Mouse (Mus musculus) liver, embryonic 14.5 days (tissue): ENCODE data around the gene Aak1. TPM values are rescaled to one million over a fixed set of nuclear protein-coding genes. Genes with fewer than 3 reads are reported as not detected.

Source experiments
- ATAC-seq: fragments of 200-750 bp; cut with Nextera tagmentation; 2 replicates; pipeline ENCODE4 v1.8.0; 2017; ENCODE audit warnings: moderate number of reproducible peaks, mild to moderate bottlenecking, moderate library complexity; ENCODE audit not compliant: insufficient read depth
- DNase-seq, 3 experiments: peaks; one replicate each; pipeline ENCODE4 v3.0.0-alpha.2; 2012 to 2013; ENCODE audit warnings: low read depth in 3 of 3, low spot score in 3 of 3
- H3K27ac ChIP-seq: fragments of 300-500 bp; sonication (generic); 2 replicates; pipeline ENCODE4 v1.5.1; 2014; ENCODE audit warnings: moderate library complexity, mild to moderate bottlenecking, control low read depth, inconsistent platforms
- H3K27me3 ChIP-seq: fragments of 300-500 bp; sonication (generic); 2 replicates; pipeline ENCODE4 v1.6.1; 2014; ENCODE audit warnings: mild to moderate bottlenecking, low read length, moderate library complexity; ENCODE audit not compliant: control insufficient read depth, insufficient read depth
- H3K36me3 ChIP-seq: fragments of 300-500 bp; sonication (generic); replicated peaks from 2 replicates; pipeline ENCODE4 v1.6.1; 2014; ENCODE audit warnings: low read depth; ENCODE audit not compliant: control insufficient read depth, insufficient read depth
- H3K4me1 ChIP-seq, 2 experiments: fragments of 200-500 bp in 1 of 2; fragments of 300-500 bp in 1 of 2; sonication (generic) in 1 of 2; replicated peaks; 2 replicates each; pipeline ENCODE4 v1.6.1; 2012 to 2014; ENCODE audit warnings: antibody characterized with exemption in 1 of 2, inconsistent platforms in 1 of 2, low read length in 1 of 2; ENCODE audit not compliant: control insufficient read depth in 2 of 2, insufficient read depth in 2 of 2
- H3K4me2 ChIP-seq: fragments of 300-500 bp; sonication (generic); 2 replicates; pipeline ENCODE4 v1.6.1; 2014; ENCODE audit warnings: low read depth, mild to moderate bottlenecking, control low read depth, moderate library complexity
- H3K4me3 ChIP-seq, 2 experiments: fragments of 200-500 bp in 1 of 2; fragments of 300-500 bp in 1 of 2; sonication (generic) in 1 of 2; 2 replicates each; pipeline ENCODE4 v1.5.1; 2012 to 2014; ENCODE audit warnings: low read depth in 2 of 2, low read length in 2 of 2, mild to moderate bottlenecking in 2 of 2, control low read depth in 1 of 2, inconsistent platforms in 1 of 2, moderate library complexity in 1 of 2; ENCODE audit not compliant: insufficient read depth in 1 of 2
- H3K9ac ChIP-seq: fragments of 300-500 bp; sonication (generic); replicated peaks from 2 replicates; pipeline ENCODE4 v1.6.1; 2014; ENCODE audit warnings: mild to moderate bottlenecking, control low read depth, moderate library complexity
- H3K9me3 ChIP-seq: fragments of 300-500 bp; sonication (generic); 2 replicates; pipeline ENCODE4 v1.6.1; 2016; ENCODE audit warnings: low read length, mixed read lengths; ENCODE audit not compliant: control insufficient read depth
- CTCF ChIP-seq: IDR thresholded peaks from 2 replicates; pipeline ENCODE4 v1.5.1; 2016; ENCODE audit warnings: antibody characterized with exemption, low read depth, control low read depth
- EP300 ChIP-seq: IDR thresholded peaks from 2 replicates; pipeline ENCODE4 v1.6.1; 2016; ENCODE audit warnings: antibody characterized with exemption, low read depth
- WGBS: fragments of 180-500 bp; shearing (Covaris S2); extraction: QIAGEN DNeasy Blood & Tissue Kit; methylation state at CpG from one replicate; pipeline ENCODE4 v1.1.7; 2014; ENCODE audit not compliant: insufficient replicate concordance; 5-methylcytosine and 5-hydroxymethylcytosine counted together
- polyA plus RNA-seq, 2 experiments: library from polyadenylated mRNA; depleted of rRNA in 1 of 2; stranded (reverse) in 1 of 2; unstranded in 1 of 2; fragments of >200 nt; fragmentation: Nextera tagmentation in 1 of 2; extraction: Ambion mirVana in 1 of 2; gene quantifications; 2 replicates each; pipeline versions ENCODE4 v1.2.1 to v1.2.3; 2012 to 2014

The Aak1 gene
- polyA plus RNA-seq, 2 experiments, result 2.4 to 4.2 TPM

DNA sequence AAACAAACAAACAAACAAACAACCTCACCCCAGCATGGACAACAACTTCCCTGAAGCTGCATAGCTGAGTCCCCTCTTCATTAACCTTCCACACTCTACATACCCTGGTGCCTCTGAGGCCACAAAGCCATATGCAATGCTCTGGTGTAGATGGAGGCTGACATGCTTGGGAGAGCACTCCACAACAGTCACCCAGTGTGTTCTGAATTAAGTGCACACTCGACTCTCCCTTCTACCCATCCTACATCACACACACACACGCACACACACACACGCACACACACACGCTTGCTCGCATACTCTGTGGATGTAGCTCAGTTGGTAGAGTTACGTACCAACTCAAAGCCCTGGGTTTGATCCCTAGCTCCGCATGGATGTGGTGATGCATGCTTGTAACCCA is 24.9 kb upstream of the Aak1 start:
- Histone ChIP-seq H3K4me2 (no peak overlapping the region), H3K27ac (no peak overlapping the region), H3K9me3 (no peaks in the 10 kb centered on the region), H3K9ac (no peak overlapping the region), H3K4me3 (no peak overlapping the region), H3K36me3 (no peaks in the 10 kb centered on the region), H3K4me1 (peaks cover 0 to 6% of the 10 kb centered on the region in 2 experiments; a peak in 1 of 4 replicates), H3K27me3 (no peaks in the 10 kb centered on the region; the same call in none of the 2 replicates)
- no peak for TF ChIP-seq EP300
- DNase-seq (no peak), ATAC-seq (no peak)
- 73% methylated on average over 7 of the region's 7 CpGs for WGBS

DNA sequence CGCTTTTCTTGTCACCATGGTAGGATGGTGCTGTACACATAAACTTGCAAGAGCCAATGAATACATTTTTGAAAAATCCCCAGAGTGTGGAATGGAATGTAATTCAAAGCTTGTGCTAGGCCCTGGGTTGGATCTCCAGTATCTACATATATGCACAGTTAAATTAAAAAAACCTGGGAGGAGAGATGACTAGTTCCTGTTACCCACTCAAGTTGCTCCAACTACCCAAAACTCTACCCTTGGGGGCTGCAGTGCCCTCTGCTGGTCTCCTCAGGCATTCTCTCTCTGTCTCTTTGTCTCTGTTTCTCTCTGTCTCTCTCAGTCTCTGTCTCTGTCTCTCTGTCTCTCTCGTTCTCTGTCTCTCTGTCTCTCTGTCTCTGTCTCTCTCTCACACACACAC is 21.9 kb upstream of the Aak1 start:
- Histone ChIP-seq H3K36me3 (no peaks in the 10 kb centered on the region), H3K4me2 (no peak overlapping the region), H3K4me1 (0 out of 4 replicates have a peak, but pooled peaks cover 0 to 3% of the 10 kb centered on the region in 2 experiments), H3K9ac (no peak overlapping the region), H3K27ac (no peak overlapping the region), H3K4me3 (no peak overlapping the region), H3K27me3 (no peaks in the 10 kb centered on the region; the same call in 1 of the 2 replicates), H3K9me3 (no peaks in the 10 kb centered on the region)
- WGBS, result 57% methylated on average over 2 of the region's 2 CpGs
- TF ChIP-seq CTCF (peak; percentile 55; the same call in 1 of the 2 replicates), EP300 (no peak)
- DNase-seq (no peak), ATAC-seq (no peak)

DNA sequence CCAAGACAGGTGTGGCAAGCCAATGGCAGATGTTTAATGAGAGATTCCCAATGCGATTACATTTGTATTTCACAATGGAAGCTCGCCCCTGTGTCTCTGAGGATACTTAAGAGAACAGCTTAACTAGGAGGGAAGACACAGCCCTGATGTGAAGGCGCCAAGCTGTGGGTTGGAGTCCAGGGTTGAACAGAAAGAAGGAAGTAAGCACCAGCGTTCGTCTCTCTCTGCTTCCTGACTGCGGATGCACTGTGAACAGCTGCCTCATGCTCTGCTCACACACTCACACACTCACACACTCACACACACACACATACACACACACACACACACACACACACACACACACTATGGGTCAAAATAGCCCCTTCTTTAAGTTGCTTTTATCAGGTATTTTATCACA is 19.5 kb upstream of the Aak1 start:
- H3K4me3 ChIP-seq, result no peak overlapping the region
- DNase-seq (no peak), ATAC-seq (no peak)
- H3K9me3 ChIP-seq, result no peaks in the 10 kb centered on the region
- no peaks in the 10 kb centered on the region for H3K27me3 ChIP-seq
- no peak overlapping the region for H3K9ac ChIP-seq
- 48% methylated on average over 6 of the region's 6 CpGs for WGBS
- no peak for TF ChIP-seq EP300
- no peak for TF ChIP-seq CTCF
- no peak overlapping the region for H3K4me2 ChIP-seq
- H3K4me1 ChIP-seq, result 0 out of 4 replicates have a peak, but pooled peaks cover 0 to 2% of the 10 kb centered on the region in 2 experiments
- H3K27ac ChIP-seq, result no peak overlapping the region
- no peaks in the 10 kb centered on the region for H3K36me3 ChIP-seq

DNA sequence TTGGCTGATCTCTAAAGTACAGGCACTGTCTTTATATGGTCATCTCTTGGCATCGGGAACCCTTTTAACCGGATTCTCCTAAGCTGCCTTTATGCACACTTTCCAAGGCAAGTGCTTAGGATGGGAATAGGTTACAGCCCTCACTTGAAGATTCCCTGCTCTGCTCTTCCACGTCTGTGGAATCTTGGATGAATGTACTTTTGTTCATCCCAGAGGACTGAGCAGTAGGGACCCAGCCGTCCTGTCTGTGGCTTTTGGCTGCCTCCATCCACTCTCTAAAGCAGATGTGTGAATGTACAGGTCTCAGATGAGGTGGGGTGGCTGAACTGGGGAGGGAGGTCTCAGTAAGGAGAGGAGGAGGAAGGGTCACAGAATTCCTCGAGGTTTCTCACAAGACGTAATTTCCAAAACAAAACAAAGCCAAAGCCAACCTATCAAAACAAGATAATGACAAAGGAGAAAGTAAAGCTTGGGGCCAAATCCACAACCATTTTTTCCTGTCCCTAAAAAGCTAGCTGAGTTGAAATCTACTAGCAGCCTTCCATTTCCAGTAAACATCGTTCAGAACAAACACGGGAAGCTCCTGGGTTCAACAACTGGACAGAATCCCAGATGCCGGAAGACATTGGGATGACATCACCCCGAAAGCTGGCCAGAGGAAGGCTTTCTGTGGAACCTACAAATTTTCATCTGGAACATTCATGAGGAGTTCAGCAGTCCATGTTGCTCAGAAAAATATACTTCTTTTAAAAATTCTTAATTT is 18.4 kb upstream of the Aak1 start:
- Histone ChIP-seq H3K9ac (no peak overlapping the region), H3K27me3 (no peaks in the 10 kb centered on the region), H3K4me2 (no peak overlapping the region), H3K4me3 (no peak overlapping the region), H3K4me1 (0 out of 4 replicates have a peak, but pooled peaks cover 0 to 2% of the 10 kb centered on the region in 2 experiments), H3K36me3 (no peaks in the 10 kb centered on the region), H3K9me3 (no peaks in the 10 kb centered on the region), H3K27ac (no peak overlapping the region)
- no peak for ATAC-seq
- WGBS, result 51% methylated on average over 10 of the region's 10 CpGs
- DNase-seq, result no peak
- TF ChIP-seq CTCF, result no peak
- no peak for TF ChIP-seq EP300

DNA sequence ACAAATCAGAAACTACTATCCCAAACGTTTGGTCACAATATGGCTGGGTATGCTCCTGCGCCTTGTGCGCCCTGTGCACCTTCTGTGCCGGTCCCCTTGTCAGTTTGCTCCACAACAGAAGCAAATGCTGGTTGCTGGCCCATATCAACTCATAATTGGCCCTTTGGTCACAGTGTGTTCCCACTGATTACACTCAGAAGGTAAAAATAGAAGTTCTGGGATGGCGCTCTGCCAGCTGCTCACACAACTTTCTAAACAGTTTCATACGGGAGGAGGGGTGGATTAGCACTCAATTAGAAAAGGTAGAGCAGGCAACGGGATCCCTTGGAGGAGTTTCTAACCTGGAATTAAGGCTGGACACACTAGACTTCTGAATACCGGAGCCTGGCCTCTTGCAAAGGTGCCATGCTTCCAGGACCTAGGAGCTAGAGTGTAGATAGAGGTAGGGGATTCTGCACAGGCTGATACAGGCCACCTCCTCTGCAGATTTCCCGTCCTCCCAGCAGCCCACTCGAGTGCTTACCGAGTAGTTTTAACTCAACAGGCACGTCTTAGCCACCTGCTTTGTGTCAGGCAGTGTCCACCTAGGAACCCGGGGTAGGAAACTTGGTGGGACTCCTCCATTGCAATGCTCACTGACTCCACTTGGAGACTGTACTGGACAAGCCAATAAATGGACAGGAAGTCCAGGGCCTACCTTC is 16.4 kb upstream of the Aak1 start:
- ATAC-seq (peak; percentile 62; the same call in 1 of the 2 replicates), DNase-seq (no peak)
- Histone ChIP-seq H3K27me3 (no peaks in the 10 kb centered on the region), H3K27ac (no peak overlapping the region), H3K4me1 (0 out of 4 replicates have a peak, but pooled peaks cover 0 to 2% of the 10 kb centered on the region in 2 experiments), H3K36me3 (no peaks in the 10 kb centered on the region), H3K9me3 (no peaks in the 10 kb centered on the region), H3K4me2 (no peak overlapping the region), H3K4me3 (no peak overlapping the region), H3K9ac (no peak overlapping the region)
- 51% methylated on average over 13 of the region's 13 CpGs for WGBS
- peak; percentile 44; the same call in 1 of the 2 replicates for TF ChIP-seq EP300
- no peak for TF ChIP-seq CTCF
